Mouse (Mus musculus): ENCODE measurements at regions not wholly inside any gene's neighbourhood (a gene's known extent, or its start where the extent isn't known, plus 50 kb on each side); places are given as distances from the start of the nearest gene placed in this dataset.

DNA sequence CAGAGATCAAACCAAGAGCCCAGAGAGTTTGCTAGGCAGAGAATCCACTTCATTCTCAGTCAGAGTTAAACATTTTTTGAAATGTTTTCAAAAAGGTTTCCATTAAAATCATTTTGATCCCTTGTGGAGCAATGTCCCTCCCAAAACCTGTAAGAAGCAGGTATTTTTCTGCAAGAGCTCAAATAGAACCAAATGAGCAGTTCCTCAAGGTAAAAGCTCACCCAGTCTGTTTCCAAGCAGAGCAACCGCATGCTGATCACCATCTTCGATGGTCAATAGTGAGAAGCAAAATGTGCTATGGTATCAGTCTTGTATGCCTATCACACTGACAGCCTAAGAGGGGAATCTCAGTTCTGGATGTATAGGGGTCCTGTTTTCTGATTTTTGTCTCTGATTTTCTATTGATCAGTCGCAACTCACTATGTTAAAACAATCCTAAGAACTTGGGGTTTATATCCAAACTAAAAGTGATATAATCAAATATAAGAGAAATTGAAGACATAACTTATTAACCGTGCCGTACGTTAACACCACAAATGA is 432.3 kb upstream of the Ccnh start:
- ATAC-seq = no peak
- no peaks in the 10 kb centered on the region for H3K36me3 ChIP-seq (ENCODE audit: control insufficient read depth, insufficient read depth, low read length)
- WGBS = 88% methylated on average over 6 of the region's 6 CpGs
- no peaks in the 10 kb centered on the region for H3K9me3 ChIP-seq (ENCODE audit: control insufficient read depth, low read length)
- no peak overlapping the region for H3K4me3 ChIP-seq (ENCODE audit: low read length)
- no peak overlapping the region for H3K27ac ChIP-seq (ENCODE audit: low read length)
- H3K4me2 ChIP-seq (ENCODE audit: low read depth, low read length) = no peak overlapping the region
- no peak overlapping the region for H3K9ac ChIP-seq (ENCODE audit: low read depth, low read length)
- no peaks in the 10 kb centered on the region for H3K4me1 ChIP-seq (ENCODE audit: control insufficient read depth, insufficient read depth, low read length)
- H3K27me3 ChIP-seq (replicated peaks; ENCODE audit: control insufficient read depth, insufficient read depth, low read length) = no peaks in the 10 kb centered on the region

DNA sequence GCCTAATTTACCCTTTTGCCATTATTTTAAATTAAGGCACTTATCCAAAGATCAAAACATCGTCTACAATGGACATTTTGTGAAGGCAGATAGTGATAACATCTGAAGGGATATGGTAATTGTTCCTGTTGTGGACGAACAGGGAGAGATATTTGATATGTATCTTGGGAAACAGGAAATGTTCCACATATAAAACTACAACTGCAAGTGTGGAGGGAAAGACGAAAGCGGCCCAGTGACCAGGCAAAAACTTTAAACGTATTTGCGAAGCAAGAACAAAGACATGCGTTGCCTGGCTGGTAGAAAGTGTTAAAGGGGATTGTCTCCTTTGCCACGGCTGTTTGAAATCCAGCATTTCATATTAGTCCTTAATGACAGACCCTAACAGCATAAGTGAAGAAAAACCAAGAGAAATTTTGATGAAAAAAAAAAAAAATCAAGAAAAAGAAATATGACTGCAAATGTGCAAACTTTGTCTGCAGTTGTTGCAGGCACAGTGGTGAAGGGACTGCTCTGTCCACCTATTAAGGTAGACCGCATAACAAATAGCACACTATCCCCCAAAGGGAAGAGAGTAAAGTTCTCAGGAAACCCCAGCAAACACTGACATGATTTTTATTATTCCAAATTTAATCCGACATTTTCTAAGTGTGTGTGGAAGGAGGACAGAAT is 431.2 kb upstream of the Ccnh start:
- ATAC-seq = no peak
- Histone ChIP-seq H3K36me3 (ENCODE audit: control insufficient read depth, insufficient read depth, low read length) (no peaks in the 10 kb centered on the region), H3K27ac (ENCODE audit: low read length) (no peak overlapping the region), H3K4me1 (ENCODE audit: control insufficient read depth, insufficient read depth, low read length) (no peaks in the 10 kb centered on the region), H3K27me3 (replicated peaks; ENCODE audit: control insufficient read depth, insufficient read depth, low read length) (no peaks in the 10 kb centered on the region), H3K4me3 (ENCODE audit: low read length) (no peak overlapping the region), H3K4me2 (ENCODE audit: low read depth, low read length) (no peak overlapping the region), H3K9me3 (ENCODE audit: control insufficient read depth, low read length) (no peaks in the 10 kb centered on the region), H3K9ac (ENCODE audit: low read depth, low read length) (no peak overlapping the region)
- WGBS = 43% methylated on average over 10 of the region's 10 CpGs

DNA sequence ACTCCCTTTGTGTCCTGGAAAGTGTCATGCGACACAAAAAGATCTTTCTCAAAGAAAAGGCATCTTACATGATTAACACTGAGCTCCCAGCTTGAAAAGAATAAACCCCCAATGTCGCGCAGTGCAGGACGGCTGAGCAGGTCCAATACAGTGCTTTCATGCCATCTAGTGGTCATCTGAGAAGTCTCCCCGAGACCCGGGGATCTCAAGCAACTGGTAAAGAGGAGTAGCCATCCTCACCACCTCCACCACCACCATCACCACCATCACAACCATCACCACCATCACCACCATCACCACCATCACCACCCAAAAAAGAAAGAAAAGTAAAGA is 430.7 kb upstream of the Ccnh start:
- under 1% methylated on average over 6 of the region's 6 CpGs for WGBS
- ATAC-seq = peak; percentile 85
- no peaks in the 10 kb centered on the region for H3K36me3 ChIP-seq (ENCODE audit: control insufficient read depth, insufficient read depth, low read length)

DNA sequence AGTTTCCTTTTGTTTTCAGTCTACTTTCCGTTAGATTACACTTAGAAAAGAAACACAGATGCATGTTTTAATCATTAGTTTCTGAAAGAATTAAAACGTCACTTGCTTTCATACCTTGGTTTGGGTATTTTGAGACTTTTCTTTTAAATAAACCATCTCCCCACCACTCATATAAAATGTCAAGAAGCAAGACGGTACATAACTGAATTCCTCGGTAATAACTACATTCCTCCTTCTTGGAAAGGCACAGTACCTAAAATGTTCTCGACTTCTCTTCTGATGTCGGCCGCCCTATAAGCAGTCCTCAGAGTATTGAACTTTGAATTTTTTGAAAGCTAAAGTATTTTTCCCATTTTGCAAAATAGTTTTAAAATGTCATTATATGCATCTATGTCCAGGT is 430.1 kb upstream of the Ccnh start:
- Histone ChIP-seq H3K4me2 (ENCODE audit: low read depth, low read length) (no peak overlapping the region), H3K27me3 (replicated peaks; ENCODE audit: control insufficient read depth, insufficient read depth, low read length) (no peaks in the 10 kb centered on the region), H3K27ac (ENCODE audit: low read length) (no peak overlapping the region), H3K36me3 (ENCODE audit: control insufficient read depth, insufficient read depth, low read length) (no peaks in the 10 kb centered on the region), H3K9me3 (ENCODE audit: control insufficient read depth, low read length) (no peaks in the 10 kb centered on the region), H3K9ac (ENCODE audit: low read depth, low read length) (no peak overlapping the region), H3K4me1 (ENCODE audit: control insufficient read depth, insufficient read depth, low read length) (no peaks in the 10 kb centered on the region), H3K4me3 (ENCODE audit: low read length) (no peak overlapping the region)
- ATAC-seq = no peak
- WGBS = 63% methylated on average over 7 of the region's 7 CpGs

More for the DNA sequence above, 430.7 kb upstream of the Ccnh start:
- no peak overlapping the region for H3K9ac ChIP-seq (ENCODE audit: low read depth, low read length)
- no peak overlapping the region for H3K27ac ChIP-seq (ENCODE audit: low read length)
- no peaks in the 10 kb centered on the region for H3K4me1 ChIP-seq (ENCODE audit: control insufficient read depth, insufficient read depth, low read length)
- no peaks in the 10 kb centered on the region for H3K9me3 ChIP-seq (ENCODE audit: control insufficient read depth, low read length)
- no peak overlapping the region for H3K4me2 ChIP-seq (ENCODE audit: low read depth, low read length)
- no peak overlapping the region for H3K4me3 ChIP-seq (ENCODE audit: low read length)
- H3K27me3 ChIP-seq (replicated peaks; ENCODE audit: control insufficient read depth, insufficient read depth, low read length) = no peaks in the 10 kb centered on the region

DNA sequence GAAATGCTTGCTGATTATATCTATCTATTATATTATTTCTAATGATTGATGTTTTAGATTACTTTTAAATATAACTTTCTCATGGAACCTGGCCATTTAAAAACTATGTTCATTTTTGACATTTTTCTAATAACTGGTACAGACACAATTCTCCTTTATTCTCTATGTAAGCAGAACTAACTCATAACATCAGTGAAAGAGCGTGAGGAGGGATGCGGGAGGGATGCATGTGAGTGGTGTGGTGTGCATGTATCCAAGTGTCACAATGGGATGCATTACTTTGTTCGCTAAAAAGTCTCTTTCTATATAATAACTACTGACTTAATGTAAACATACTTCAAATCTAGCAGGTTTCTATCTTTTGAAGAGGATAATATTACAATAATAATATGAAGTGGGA is 428.7 kb upstream of the Ccnh start:
- H3K4me2 ChIP-seq (ENCODE audit: low read depth, low read length) = no peak overlapping the region
- no peaks in the 10 kb centered on the region for H3K27me3 ChIP-seq (replicated peaks; ENCODE audit: control insufficient read depth, insufficient read depth, low read length)
- no peak for ATAC-seq
- H3K4me3 ChIP-seq (ENCODE audit: low read length) = no peak overlapping the region
- H3K4me1 ChIP-seq (ENCODE audit: control insufficient read depth, insufficient read depth, low read length) = no peaks in the 10 kb centered on the region
- no peaks in the 10 kb centered on the region for H3K9me3 ChIP-seq (ENCODE audit: control insufficient read depth, low read length)
- H3K36me3 ChIP-seq (ENCODE audit: control insufficient read depth, insufficient read depth, low read length) = no peaks in the 10 kb centered on the region
- no peak overlapping the region for H3K9ac ChIP-seq (ENCODE audit: low read depth, low read length)
- 57% methylated on average over 3 of the region's 3 CpGs for WGBS
- no peak overlapping the region for H3K27ac ChIP-seq (ENCODE audit: low read length)

DNA sequence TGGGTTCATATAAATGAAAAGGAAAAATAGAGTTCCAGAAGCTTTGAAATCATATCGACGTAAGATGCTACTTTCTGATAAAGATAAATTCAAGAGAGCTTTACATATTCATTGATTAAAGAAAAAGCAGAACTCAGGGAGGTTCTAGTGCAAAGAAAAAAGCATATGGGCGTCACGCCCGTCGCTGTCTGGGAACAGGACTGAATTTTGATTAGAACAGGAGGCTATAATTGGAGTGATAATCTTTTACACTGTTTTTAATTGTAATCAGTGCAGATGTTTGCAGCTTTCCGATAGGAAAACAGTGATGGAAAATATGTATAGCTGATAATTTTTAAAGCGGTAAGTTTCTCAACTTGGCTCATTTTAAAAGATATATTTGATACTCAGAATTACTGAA is 428.2 kb upstream of the Ccnh start:
- WGBS = 61% methylated on average over 8 of the region's 8 CpGs
- Histone ChIP-seq H3K4me2 (ENCODE audit: low read depth, low read length) (no peak overlapping the region), H3K27me3 (replicated peaks; ENCODE audit: control insufficient read depth, insufficient read depth, low read length) (no peaks in the 10 kb centered on the region), H3K9ac (ENCODE audit: low read depth, low read length) (no peak overlapping the region), H3K9me3 (ENCODE audit: control insufficient read depth, low read length) (no peaks in the 10 kb centered on the region), H3K4me1 (ENCODE audit: control insufficient read depth, insufficient read depth, low read length) (no peaks in the 10 kb centered on the region), H3K4me3 (ENCODE audit: low read length) (no peak overlapping the region), H3K36me3 (ENCODE audit: control insufficient read depth, insufficient read depth, low read length) (no peaks in the 10 kb centered on the region), H3K27ac (ENCODE audit: low read length) (no peak overlapping the region)
- no peak for ATAC-seq

DNA sequence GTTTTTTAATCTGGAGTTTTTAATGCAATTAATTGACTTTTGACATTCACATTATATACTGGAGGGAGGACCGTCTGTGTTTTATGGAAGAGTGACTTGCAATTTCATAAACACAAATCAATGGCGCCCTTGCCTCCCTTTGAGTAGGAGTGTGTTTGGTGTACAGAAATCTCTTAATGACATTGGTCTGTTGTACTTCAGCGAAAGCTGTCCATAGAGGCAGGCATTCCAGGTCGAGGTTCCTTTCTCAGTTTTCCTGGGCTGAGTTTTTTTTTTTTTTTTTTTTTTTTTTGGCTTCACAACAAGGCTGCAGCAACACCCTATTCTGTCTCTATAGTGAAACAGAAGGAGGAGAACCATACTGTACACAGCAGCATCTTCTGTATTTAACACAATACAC is 427.4 kb upstream of the Ccnh start:
- Histone ChIP-seq H3K36me3 (ENCODE audit: control insufficient read depth, insufficient read depth, low read length) (no peaks in the 10 kb centered on the region), H3K4me3 (ENCODE audit: low read length) (no peak overlapping the region), H3K4me1 (ENCODE audit: control insufficient read depth, insufficient read depth, low read length) (no peaks in the 10 kb centered on the region), H3K27me3 (replicated peaks; ENCODE audit: control insufficient read depth, insufficient read depth, low read length) (no peaks in the 10 kb centered on the region), H3K9ac (ENCODE audit: low read depth, low read length) (no peak overlapping the region), H3K27ac (ENCODE audit: low read length) (no peak overlapping the region), H3K9me3 (ENCODE audit: control insufficient read depth, low read length) (no peaks in the 10 kb centered on the region), H3K4me2 (ENCODE audit: low read depth, low read length) (no peak overlapping the region)
- 45% methylated on average over 4 of the region's 4 CpGs for WGBS
- ATAC-seq = no peak

DNA sequence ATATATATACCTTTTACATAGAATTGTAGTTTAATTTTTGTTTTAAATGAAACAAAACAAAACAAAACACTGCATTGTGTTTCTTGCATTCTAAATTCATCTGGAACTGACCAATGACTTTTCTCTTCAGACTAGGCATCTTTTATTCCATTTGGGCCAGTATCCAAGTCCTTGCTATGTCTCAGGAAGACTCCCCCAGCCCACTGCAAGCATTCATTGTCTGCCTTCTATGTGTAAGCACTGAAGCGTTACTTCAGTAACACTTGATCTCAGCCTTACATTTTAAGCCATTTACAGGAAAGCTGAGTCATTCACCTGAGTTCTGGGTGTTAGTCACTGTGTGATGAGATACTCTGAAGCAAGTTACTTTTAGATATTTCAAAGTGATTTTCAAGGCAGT is 425.3 kb upstream of the Ccnh start:
- no peak overlapping the region for H3K4me3 ChIP-seq (ENCODE audit: low read length)
- H3K27ac ChIP-seq (ENCODE audit: low read length) = no peak overlapping the region
- ATAC-seq = no peak
- H3K9me3 ChIP-seq (ENCODE audit: control insufficient read depth, low read length) = no peaks in the 10 kb centered on the region
- no peaks in the 10 kb centered on the region for H3K36me3 ChIP-seq (ENCODE audit: control insufficient read depth, insufficient read depth, low read length)
- 78% methylated on average over 1 of the region's 1 CpGs for WGBS
- H3K4me1 ChIP-seq (ENCODE audit: control insufficient read depth, insufficient read depth, low read length) = no peaks in the 10 kb centered on the region
- no peak overlapping the region for H3K9ac ChIP-seq (ENCODE audit: low read depth, low read length)
- no peaks in the 10 kb centered on the region for H3K27me3 ChIP-seq (replicated peaks; ENCODE audit: control insufficient read depth, insufficient read depth, low read length)
- H3K4me2 ChIP-seq (ENCODE audit: low read depth, low read length) = no peak overlapping the region

DNA sequence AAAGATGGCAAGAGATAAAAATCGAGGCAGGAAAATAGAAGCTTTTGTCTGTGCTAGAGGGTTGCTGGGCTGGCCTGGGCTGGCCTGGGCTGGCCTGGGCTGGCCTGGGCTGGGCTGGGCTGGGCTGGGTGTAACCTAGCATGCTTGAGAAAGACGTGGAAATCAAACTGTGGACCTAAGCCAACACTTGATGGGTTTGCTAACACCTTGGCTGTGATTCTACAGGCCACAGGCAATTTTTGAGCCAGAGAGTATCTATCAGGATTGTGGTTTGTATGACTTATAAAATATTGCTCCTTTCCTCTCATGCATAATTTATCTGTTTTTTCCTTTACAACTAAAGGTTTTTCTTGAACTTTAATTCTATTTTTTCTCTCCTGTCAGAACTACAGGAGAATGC is 417.3 kb upstream of the Ccnh start:
- H3K4me1 ChIP-seq (ENCODE audit: control insufficient read depth, insufficient read depth, low read length) = no peaks in the 10 kb centered on the region
- H3K27me3 ChIP-seq (replicated peaks; ENCODE audit: control insufficient read depth, insufficient read depth, low read length) = no peaks in the 10 kb centered on the region
- ATAC-seq = no peak
- H3K36me3 ChIP-seq (ENCODE audit: control insufficient read depth, insufficient read depth, low read length) = no peaks in the 10 kb centered on the region
- H3K4me2 ChIP-seq (ENCODE audit: low read depth, low read length) = no peak overlapping the region
- 42% methylated on average over 2 of the region's 2 CpGs for WGBS
- no peaks in the 10 kb centered on the region for H3K9me3 ChIP-seq (ENCODE audit: control insufficient read depth, low read length)
- no peak overlapping the region for H3K9ac ChIP-seq (ENCODE audit: low read depth, low read length)
- no peak overlapping the region for H3K27ac ChIP-seq (ENCODE audit: low read length)
- no peak overlapping the region for H3K4me3 ChIP-seq (ENCODE audit: low read length)

Data from intestine, embryonic 16.5 days (tissue).